Mouse (Mus musculus) liver, embryonic 14.5 days (tissue): Measurements from ENCODE around the gene Dynlt1f.
"Not testable (repeated sequence)": the region's sequence is repeated elsewhere in the genome, so short reads cannot be mapped to it uniquely, and the experiment has no call there.

Experiments
- CTCF ChIP-seq: IDR thresholded peaks from 2 replicates; pipeline ENCODE4 v1.5.1; 2016; ENCODE audit warnings: antibody characterized with exemption, low read depth, control low read depth
- EP300 ChIP-seq: IDR thresholded peaks from 2 replicates; pipeline ENCODE4 v1.6.1; 2016; ENCODE audit warnings: antibody characterized with exemption, low read depth

DNA sequence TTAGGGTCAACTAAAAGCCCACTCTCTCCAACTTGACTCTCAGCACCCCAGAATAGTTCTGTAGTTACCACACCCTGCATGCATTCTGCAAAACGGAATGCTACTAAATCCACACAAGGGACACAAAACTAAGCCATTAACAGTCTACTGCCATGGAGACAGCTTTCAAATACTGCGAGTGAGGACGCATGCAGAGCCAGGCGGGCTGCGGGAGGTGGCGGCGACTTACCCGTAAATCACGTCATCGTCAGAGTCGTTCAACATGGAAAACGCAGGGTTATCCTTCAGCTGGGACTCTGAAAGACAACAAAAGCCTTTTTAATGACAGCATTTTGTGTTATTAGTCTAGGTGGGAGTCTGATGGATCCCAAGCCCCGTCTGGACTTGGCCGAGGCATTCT, 42.2 kb downstream of the Dynlt1f start:
- not testable (repeated sequence) for TF ChIP-seq EP300, CTCF
